Mouse (Mus musculus) neural tube, embryonic 12.5 days (tissue): ENCODE measurements around the gene St6galnac4. TPM values are rescaled to one million over a fixed set of nuclear protein-coding genes. Genes with fewer than 3 reads are reported as not detected.
A peak's percentile ranks its signal among the peaks of the same experiment; 100 is the strongest.

Experiments
- ATAC-seq: fragments of 200-750 bp; cut with Nextera tagmentation; 2 replicates; pipeline ENCODE4 v1.8.0; 2017; ENCODE audit warnings: low read depth, mild to moderate bottlenecking, moderate TSS enrichment, moderate library complexity; ENCODE audit not compliant: low FRiP score
- H3K27ac ChIP-seq: fragments of 300-500 bp; sonication (generic); 2 replicates; pipeline ENCODE4 v1.5.1; 2016
- H3K27me3 ChIP-seq: fragments of 300-500 bp; sonication (generic); replicated peaks from 2 replicates; pipeline ENCODE4 v1.6.1; 2016; ENCODE audit warnings: mild to moderate bottlenecking
- H3K36me3 ChIP-seq: fragments of 300-500 bp; sonication (generic); 2 replicates; pipeline ENCODE4 v1.6.1; 2016; ENCODE audit warnings: mild to moderate bottlenecking
- H3K4me1 ChIP-seq: fragments of 300-500 bp; sonication (generic); 2 replicates; pipeline ENCODE4 v1.6.1; 2016
- H3K4me2 ChIP-seq: fragments of 300-500 bp; sonication (generic); replicated peaks from 2 replicates; pipeline ENCODE4 v1.6.1; 2016; ENCODE audit warnings: mild to moderate bottlenecking
- H3K4me3 ChIP-seq: fragments of 300-500 bp; sonication (generic); 2 replicates; pipeline ENCODE4 v1.5.1; 2016
- H3K9ac ChIP-seq: fragments of 300-500 bp; sonication (generic); 2 replicates; pipeline ENCODE4 v1.6.1; 2016; ENCODE audit warnings: mild to moderate bottlenecking
- H3K9me3 ChIP-seq: fragments of 300-500 bp; sonication (generic); 2 replicates; pipeline ENCODE4 v1.6.1; 2016; ENCODE audit warnings: mild to moderate bottlenecking
- WGBS: fragments of 180-500 bp; shearing (Covaris S2); methylation state at CpG from one replicate; pipeline ENCODE4 v1.1.7; 2016; 5-methylcytosine and 5-hydroxymethylcytosine counted together
- polyA plus RNA-seq: library from polyadenylated mRNA; unstranded; fragments of >200 nt; fragmentation: Nextera tagmentation; extraction: Ambion mirVana; gene quantifications from 2 replicates; pipeline ENCODE4 v1.2.1, GENCODE M21; 2016

The St6galnac4 gene
- polyA plus RNA-seq, result 20.4 and 21.4 TPM in 2 replicates

DNA sequence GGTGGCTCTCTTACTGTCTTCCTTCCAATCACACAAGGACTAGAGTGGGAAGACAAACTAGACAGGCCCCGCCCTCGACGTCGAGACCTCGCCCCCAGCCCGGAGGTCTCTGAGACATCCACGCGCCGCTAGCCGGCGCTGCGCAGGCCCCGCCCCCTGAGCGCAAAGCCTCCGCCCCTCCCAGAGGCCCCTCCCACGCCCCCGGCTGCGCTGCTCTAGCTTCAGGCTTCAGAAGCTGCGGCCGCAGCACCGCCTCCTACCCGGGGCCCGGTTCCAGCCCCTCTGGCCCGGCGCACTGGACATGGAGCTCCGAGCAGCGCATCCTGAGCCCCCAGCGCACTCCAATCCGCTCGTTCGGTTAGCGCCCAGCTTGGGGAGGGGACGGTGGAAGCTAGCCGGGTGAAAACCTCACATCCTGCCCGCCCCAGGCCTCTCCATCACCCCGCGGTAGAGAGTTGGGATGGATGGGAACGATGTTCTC is at the start of gene St6galnac4:
Gene St6galnac4 (plus strand): TSS at position 225 of the 481 bp plus-strand sequence.
- peak within 1 kb of the TSS; percentile 58 for H3K9ac ChIP-seq
- H3K9me3 ChIP-seq, result no peaks in the 10 kb centered on the region
- peak; percentile 69 for ATAC-seq
- peaks cover 14% of the 10 kb centered on the region for H3K4me1 ChIP-seq
- peak within 1 kb of the TSS; percentile 44 for H3K4me3 ChIP-seq
- no peak within 1 kb of the TSS for H3K27ac ChIP-seq
- 1% methylated on average over 38 of the region's 38 CpGs for WGBS
- H3K27me3 ChIP-seq, result peaks cover 5% of the 10 kb centered on the region; the same call in 1 of the 2 replicates
- H3K36me3 ChIP-seq, result no peaks in the 10 kb centered on the region; the same call in 1 of the 2 replicates
- H3K4me2 ChIP-seq, result peak within 1 kb of the TSS; percentile 67

DNA sequence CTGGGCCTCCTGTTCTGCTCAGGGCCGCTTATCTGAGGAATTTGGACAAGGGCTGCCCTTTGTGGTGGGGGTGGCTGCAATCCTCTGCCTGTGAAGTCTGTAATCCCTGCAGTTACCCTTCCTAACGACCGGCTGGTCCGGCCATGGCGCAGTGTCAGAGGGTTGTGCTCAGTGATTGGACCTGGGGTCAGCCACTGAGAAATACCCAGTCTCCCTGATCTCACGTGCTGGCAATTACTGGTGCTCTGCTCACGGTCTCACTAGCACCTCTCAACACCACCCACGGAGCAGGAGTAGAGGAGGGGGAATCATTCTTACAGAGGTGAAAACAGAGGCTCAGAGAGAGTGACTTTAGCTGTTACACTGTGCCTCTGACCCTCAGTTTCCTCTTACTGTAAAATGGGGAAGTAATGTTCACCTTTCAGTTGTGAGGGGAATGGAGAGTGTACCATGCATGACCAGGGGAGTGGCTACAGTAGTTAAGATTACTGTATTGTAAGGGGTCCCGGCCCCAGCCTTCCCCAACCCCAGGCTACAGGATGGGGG is 49.5 kb upstream of the St6galnac4 start:
- Histone ChIP-seq H3K4me3 (peak overlapping the region; percentile 87), H3K4me2 (peak overlapping the region; percentile 90), H3K27ac (no peak overlapping the region), H3K27me3 (no peaks in the 10 kb centered on the region), H3K36me3 (no peaks in the 10 kb centered on the region), H3K4me1 (peaks cover 54% of the 10 kb centered on the region), H3K9ac (peak overlapping the region; percentile 95), H3K9me3 (no peaks in the 10 kb centered on the region)
- no peak for ATAC-seq
- WGBS, result 11% methylated on average over 9 of the region's 9 CpGs

DNA sequence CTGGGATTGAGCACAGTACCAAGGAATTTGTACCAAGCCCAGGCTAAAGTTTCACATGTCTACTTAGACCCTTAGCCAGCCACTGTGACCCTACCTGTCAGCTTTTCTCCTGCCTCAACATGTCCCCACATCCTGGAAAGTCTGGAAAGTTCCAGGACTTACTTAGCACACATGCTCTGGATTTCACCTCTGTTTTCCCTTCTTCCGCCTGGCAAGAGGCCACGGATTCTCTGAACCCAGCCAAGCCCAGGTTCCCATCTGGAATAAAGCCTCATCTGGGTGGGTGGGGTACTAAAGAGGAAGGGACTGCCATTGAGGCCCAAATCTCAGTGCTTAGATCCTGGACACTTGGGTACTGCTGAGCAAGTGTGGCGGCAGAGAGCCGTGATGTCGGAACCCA is 49.0 kb upstream of the St6galnac4 start:
- ATAC-seq, result no peak
- Histone ChIP-seq H3K27ac (no peak overlapping the region), H3K9ac (peak overlapping the region; percentile 95; the same call in 1 of the 2 replicates), H3K4me1 (peaks cover 54% of the 10 kb centered on the region), H3K36me3 (no peaks in the 10 kb centered on the region), H3K27me3 (no peaks in the 10 kb centered on the region), H3K9me3 (no peaks in the 10 kb centered on the region), H3K4me3 (peak overlapping the region; percentile 87; the same call in 1 of the 2 replicates), H3K4me2 (peak overlapping the region; percentile 90)
- 90% methylated on average over 5 of the region's 5 CpGs for WGBS

GRCm38 (mm10) chr2:32538461-32538860 is 48.4 kb upstream of the St6galnac4 start:
- H3K4me2 ChIP-seq, result peak overlapping the region; percentile 90
- H3K9ac ChIP-seq, result 0 out of 2 replicates have a peak overlapping the region, but pooled peaks have one; percentile 8

GRCm38 (mm10) chr2:32539452-32539981 is 47.4 kb upstream of the St6galnac4 start:
- Histone ChIP-seq H3K4me3 (no peak overlapping the region), H3K36me3 (no peaks in the 10 kb centered on the region), H3K27ac (no peak overlapping the region), H3K4me1 (peaks cover 44% of the 10 kb centered on the region), H3K27me3 (no peaks in the 10 kb centered on the region), H3K9ac (no peak overlapping the region), H3K9me3 (no peaks in the 10 kb centered on the region), H3K4me2 (peak overlapping the region; percentile 90; the same call in 1 of the 2 replicates)
- WGBS, result 84% methylated on average over 14 of the region's 14 CpGs
- ATAC-seq, result no peak

More at GRCm38 (mm10) chr2:32538461-32538860, 48.4 kb upstream of the St6galnac4 start:
- H3K27ac ChIP-seq, result no peak overlapping the region
- H3K36me3 ChIP-seq, result no peaks in the 10 kb centered on the region
- 78% methylated on average over 4 of the region's 4 CpGs for whole genome bisulfite sequencing
- no peaks in the 10 kb centered on the region for H3K9me3 ChIP-seq
- no peak for ATAC-seq
- H3K27me3 ChIP-seq, result no peaks in the 10 kb centered on the region
- peaks cover 54% of the 10 kb centered on the region for H3K4me1 ChIP-seq
- no peak overlapping the region for H3K4me3 ChIP-seq

- WGBS, result 93% methylated on average over 2 of the region's 2 CpGs
- Histone ChIP-seq H3K27me3 (no peaks in the 10 kb centered on the region), H3K4me2 (no peak overlapping the region), H3K4me1 (peaks cover 34% of the 10 kb centered on the region), H3K36me3 (0 out of 2 replicates have a peak, but pooled peaks cover 4% of the 10 kb centered on the region), H3K9ac (no peak overlapping the region), H3K4me3 (no peak overlapping the region), H3K9me3 (no peaks in the 10 kb centered on the region), H3K27ac (no peak overlapping the region)
- ATAC-seq, result no peak
These were observed 45.5 kb upstream of the St6galnac4 start for GRCm38 (mm10) chr2:32541333-32541908.

GRCm38 (mm10) chr2:32541986-32542573 is 44.8 kb upstream of the St6galnac4 start:
- Histone ChIP-seq H3K27me3 (no peaks in the 10 kb centered on the region), H3K4me1 (peaks cover 28% of the 10 kb centered on the region), H3K36me3 (0 out of 2 replicates have a peak, but pooled peaks cover 4% of the 10 kb centered on the region), H3K4me3 (no peak overlapping the region), H3K9me3 (no peaks in the 10 kb centered on the region), H3K9ac (no peak overlapping the region), H3K27ac (no peak overlapping the region), H3K4me2 (no peak overlapping the region)
- WGBS, result 93% methylated on average over 4 of the region's 4 CpGs
- ATAC-seq, result no peak

DNA sequence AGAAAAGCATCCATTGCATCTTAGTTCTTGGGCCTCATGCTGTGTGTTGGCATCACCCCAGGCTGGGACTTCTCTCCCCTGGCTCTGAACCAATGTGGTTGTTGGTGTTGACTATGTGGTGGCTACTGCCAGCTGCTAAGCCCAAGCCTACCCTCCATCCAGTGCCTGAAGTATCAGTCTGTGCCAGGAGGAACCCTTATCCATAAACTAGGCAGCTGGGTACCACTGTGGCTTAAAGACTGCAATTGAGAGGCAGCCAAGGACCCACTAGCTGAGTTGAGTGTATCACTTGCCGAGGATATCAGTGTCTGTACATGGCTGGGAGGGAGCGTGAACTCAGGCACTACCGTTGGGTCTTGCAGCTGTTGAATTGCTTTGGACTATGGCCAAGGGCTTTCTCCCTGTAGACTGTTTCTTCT is 43.9 kb upstream of the St6galnac4 start:
- Histone ChIP-seq H3K9me3 (no peaks in the 10 kb centered on the region), H3K9ac (no peak overlapping the region), H3K4me2 (no peak overlapping the region), H3K36me3 (0 out of 2 replicates have a peak, but pooled peaks cover 4% of the 10 kb centered on the region), H3K4me3 (no peak overlapping the region), H3K27me3 (no peaks in the 10 kb centered on the region), H3K27ac (no peak overlapping the region), H3K4me1 (peaks cover 19% of the 10 kb centered on the region)
- WGBS, result 93% methylated on average over 3 of the region's 3 CpGs
- no peak for ATAC-seq

DNA sequence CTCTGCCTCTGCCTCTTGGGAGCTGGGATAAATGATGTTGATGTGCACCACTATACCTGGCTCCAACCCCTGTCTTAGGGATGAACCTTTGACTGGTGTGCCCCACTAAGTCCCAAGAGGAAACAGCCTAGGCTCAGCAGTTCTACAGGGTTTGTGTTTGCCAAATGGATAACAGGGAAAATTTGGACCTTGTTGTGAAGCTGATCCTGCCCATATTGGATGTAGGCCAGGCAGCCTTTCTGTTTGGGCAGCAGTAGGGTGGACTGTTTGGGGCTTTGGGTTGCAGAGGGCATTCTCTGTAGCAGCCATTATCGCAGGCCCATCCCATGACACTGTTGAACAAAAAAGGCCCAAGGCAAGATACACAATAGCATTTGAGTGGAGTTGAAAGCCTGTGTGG is 39.9 kb upstream of the St6galnac4 start:
- no peak overlapping the region for H3K4me3 ChIP-seq
- no peak overlapping the region for H3K4me2 ChIP-seq
- H3K36me3 ChIP-seq, result 0 out of 2 replicates have a peak, but pooled peaks cover 7% of the 10 kb centered on the region
- H3K9ac ChIP-seq, result no peak overlapping the region
- H3K9me3 ChIP-seq, result no peaks in the 10 kb centered on the region
- 89% methylated on average over 1 of the region's 1 CpGs for WGBS
- peaks cover 5% of the 10 kb centered on the region; the same call in 1 of the 2 replicates for H3K4me1 ChIP-seq
- H3K27ac ChIP-seq, result no peak overlapping the region
- H3K27me3 ChIP-seq, result no peaks in the 10 kb centered on the region
- ATAC-seq, result no peak

DNA sequence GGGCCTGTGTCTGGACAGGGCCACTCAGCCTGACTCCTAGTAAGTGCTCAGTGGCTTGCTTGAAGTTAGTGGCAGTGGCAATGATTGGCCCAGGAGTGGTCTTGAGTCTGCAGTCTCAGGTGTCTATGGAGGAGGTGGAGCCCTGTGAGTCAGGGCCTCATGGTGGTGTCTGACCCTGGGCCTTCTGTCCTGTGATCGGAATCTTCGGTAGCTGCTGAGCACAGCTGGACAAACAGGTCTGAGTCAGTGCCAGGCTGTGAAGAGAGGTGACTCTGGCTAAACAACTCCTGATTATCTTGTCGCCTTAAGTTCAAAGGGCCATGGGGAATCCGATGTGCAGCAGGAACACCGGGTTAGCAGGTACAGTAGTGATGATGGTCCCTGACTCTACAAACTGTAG is 39.5 kb upstream of the St6galnac4 start:
- no peaks in the 10 kb centered on the region for H3K27me3 ChIP-seq
- ATAC-seq, result no peak
- no peak overlapping the region for H3K4me2 ChIP-seq
- no peaks in the 10 kb centered on the region for H3K9me3 ChIP-seq
- no peak overlapping the region for H3K27ac ChIP-seq
- no peak overlapping the region for H3K4me3 ChIP-seq
- H3K4me1 ChIP-seq, result peaks cover 5% of the 10 kb centered on the region; the same call in 1 of the 2 replicates
- WGBS, result 87% methylated on average over 5 of the region's 5 CpGs
- 0 out of 2 replicates have a peak, but pooled peaks cover 7% of the 10 kb centered on the region for H3K36me3 ChIP-seq
- H3K9ac ChIP-seq, result no peak overlapping the region

GRCm38 (mm10) chr2:32547964-32548739 is 38.7 kb upstream of the St6galnac4 start:
- 89% methylated on average over 7 of the region's 7 CpGs for WGBS
- Histone ChIP-seq H3K27me3 (no peaks in the 10 kb centered on the region), H3K9ac (no peak overlapping the region), H3K4me3 (no peak overlapping the region), H3K36me3 (0 out of 2 replicates have a peak, but pooled peaks cover 7% of the 10 kb centered on the region), H3K4me2 (no peak overlapping the region), H3K9me3 (no peaks in the 10 kb centered on the region), H3K4me1 (peaks cover 5% of the 10 kb centered on the region; the same call in 1 of the 2 replicates), H3K27ac (no peak overlapping the region)
- no peak for ATAC-seq
